Mouse (Mus musculus) macrophage (primary cell): ENCODE data around the gene Nufip2. TPM values are rescaled to one million over a fixed set of nuclear protein-coding genes. Genes with fewer than 3 reads are reported as not detected.
"Not testable (repeated sequence)": the region's sequence is repeated elsewhere in the genome, so short reads cannot be mapped to it uniquely, and the experiment has no call there.

Experiments
- H3K27ac ChIP-seq: fragments of 350-480 bp; formaldehyde crosslinking; 2 replicates; pipeline ENCODE4 v1.9.0; 2021
- H3K36me3 ChIP-seq: fragments of 350-480 bp; formaldehyde crosslinking; 2 replicates; pipeline ENCODE4 v1.9.0; 2021; ENCODE audit errors: inconsistent target
- H3K4me3 ChIP-seq: fragments of 350-480 bp; formaldehyde crosslinking; 2 replicates; pipeline ENCODE4 v1.9.0; 2021; ENCODE audit errors: inconsistent target
- H3K79me2 ChIP-seq: fragments of 350-480 bp; formaldehyde crosslinking; 2 replicates; pipeline ENCODE4 v1.9.0; 2021; ENCODE audit errors: inconsistent target
- WGBS: methylation state at CpG from one replicate; pipeline ENCODE4 v1.1.7; 2026; ENCODE audit warnings: inconsistent platforms; ENCODE audit not compliant: missing documents; 5-methylcytosine and 5-hydroxymethylcytosine counted together
- polyA plus RNA-seq: library from polyadenylated mRNA; stranded (reverse); fragments of 250-400 nt; gene quantifications from 3 replicates; pipeline ENCODE4 v1.2.4, GENCODE M21; 2018; ENCODE audit warnings: inconsistent platforms
- total RNA-seq, 78 experiments: library from RNA; depleted of rRNA; stranded (reverse); fragments of 250-400 nt; gene quantifications; 1 replicate in 9 of 78; 2 replicates in 24 of 78; 3 replicates in 43 of 78; 4 replicates in 2 of 78; pipeline ENCODE4 v1.2.4; 2018; ENCODE audit warnings: inconsistent platforms in 56 of 78

Nufip2 gene
- 100 to 1,000 TPM; 153 to 353 (median 255) TPM for total RNA-seq (2018; cell fraction: chromatin; rRNA removed)
- 10 to 100 TPM; 39.9 to 60.8 (median 50.1) TPM for total RNA-seq (2018; cell fraction: cytosol; rRNA removed)
- total RNA-seq (2018; cell fraction: nucleus; rRNA removed) = 100 to 1,000 TPM; 108 to 257 (median 165) TPM
- 22.9 to 25.7 TPM (median 24.8 TPM) in 3 replicates for polyA plus RNA-seq

DNA sequence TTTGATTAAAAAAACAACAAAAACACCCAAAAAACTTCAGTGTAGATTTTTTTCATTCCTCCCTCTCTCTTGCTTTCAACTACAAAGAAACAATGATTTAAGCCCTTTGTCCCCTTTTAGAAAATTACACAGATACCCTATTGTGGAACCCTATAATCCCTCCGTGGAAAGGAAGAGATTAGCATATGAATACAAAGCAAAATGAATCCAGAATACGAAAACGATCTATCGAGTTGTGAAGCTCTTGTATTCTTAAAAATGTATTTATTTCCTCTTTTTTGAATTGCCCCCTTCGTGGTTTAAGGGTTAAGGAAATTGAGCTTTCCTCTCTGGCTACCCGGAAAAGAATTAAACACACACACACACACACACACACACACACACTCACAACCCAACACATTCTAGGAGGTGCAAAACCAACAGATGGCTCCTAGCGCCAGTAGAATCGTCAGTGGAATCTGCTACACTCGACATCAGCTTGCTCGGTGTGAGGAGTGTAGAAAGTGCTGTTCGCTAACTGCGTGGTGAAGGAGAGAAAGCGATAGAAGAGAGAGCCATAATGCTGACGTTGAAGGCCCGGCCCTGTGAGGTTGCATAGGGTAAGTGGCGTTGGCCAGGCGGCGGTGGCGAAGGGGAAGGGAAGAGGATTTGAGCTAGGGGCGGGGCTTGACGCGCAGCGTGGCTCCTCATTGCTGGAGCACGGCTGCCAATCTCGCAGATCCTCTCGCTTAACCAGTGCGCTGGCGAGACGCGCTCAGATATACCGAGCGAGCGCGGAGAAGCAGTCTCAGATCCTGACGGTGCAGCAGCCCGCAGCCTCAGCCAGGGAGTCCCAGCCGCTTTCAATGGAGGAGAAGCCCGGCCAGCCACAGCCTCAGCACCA is at the start of gene Nufip2:
Nufip2 (plus strand) TSS at position 773 of the 883 bp plus-strand sequence.
- peaks cover 41% of the 10 kb centered on the region for H3K79me2 ChIP-seq
- H3K4me3 ChIP-seq = peak within 1 kb of the TSS; percentile 83
- H3K36me3 ChIP-seq = 0 out of 2 replicates have a peak, but pooled peaks cover 2% of the 10 kb centered on the region
- WGBS = 2% methylated on average over 38 of the region's 38 CpGs
- H3K27ac ChIP-seq = peak within 1 kb of the TSS; percentile 83

DNA sequence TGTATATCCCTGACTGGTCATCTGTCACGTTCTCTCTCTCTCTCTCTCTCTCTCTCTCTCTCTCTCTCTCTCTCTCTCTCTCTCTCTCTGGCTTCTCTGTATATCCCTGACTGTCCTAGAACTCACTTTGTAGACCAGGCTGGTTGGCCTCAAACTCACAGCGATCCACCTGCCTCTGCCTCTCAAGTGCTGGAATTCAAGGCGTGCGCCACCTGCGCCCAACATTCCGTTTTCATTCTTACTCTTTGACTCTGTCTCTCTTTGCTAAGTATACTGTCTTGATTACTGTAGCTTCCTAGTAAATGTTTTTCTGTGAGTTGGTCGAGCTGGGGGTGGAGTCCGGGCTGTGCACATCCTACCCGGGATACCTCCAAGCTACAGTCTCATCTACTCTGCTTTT is 44.6 kb upstream of the Nufip2 start:
- H3K79me2 ChIP-seq = no peaks in the 10 kb centered on the region
- H3K36me3 ChIP-seq = no peaks in the 10 kb centered on the region
- no peak overlapping the region for H3K4me3 ChIP-seq
- H3K27ac ChIP-seq = no peak overlapping the region
- WGBS = 94% methylated on average over 8 of the region's 9 CpGs

DNA sequence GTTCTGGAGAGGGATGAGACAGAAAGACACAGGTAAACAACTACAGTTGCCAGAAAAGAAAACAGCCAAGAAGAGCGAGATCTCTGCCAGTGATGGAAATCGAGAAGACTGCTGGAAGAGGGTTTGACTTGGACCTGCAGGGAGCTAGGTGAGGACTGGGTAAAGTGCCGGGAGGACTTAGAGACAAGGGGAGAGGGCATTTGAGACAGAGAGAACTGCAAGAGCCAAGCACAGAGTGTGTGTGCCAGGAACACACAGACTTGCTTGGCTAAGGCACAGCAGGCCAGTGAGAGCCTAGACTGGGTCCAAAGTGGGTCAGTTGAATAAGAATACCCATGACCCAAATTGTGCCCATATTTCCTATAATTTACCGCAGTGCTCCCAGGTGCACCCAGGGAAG is 40.5 kb upstream of the Nufip2 start:
- Histone ChIP-seq H3K27ac (no peak overlapping the region), H3K4me3 (no peak overlapping the region), H3K36me3 (no peaks in the 10 kb centered on the region), H3K79me2 (no peaks in the 10 kb centered on the region)
- 92% methylated on average over 4 of the region's 4 CpGs for WGBS

DNA sequence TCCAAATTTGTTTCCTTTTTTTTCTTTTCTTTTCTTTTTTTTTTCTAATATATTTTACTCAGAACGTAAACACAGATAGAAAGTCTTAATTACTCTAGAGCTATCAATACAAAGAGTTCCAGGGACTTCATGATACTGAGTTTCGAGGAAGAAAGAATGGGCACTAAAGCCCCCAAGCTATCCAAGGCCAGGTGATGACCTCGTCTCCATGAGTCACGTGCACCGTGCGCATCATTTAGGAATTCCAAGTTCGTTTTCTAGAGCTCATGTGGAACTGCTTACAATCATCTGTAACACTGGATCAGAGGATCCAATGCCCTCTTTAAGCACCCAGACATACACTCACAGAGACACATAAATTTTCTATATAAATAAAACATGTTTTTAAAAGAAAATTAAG is 37.1 kb upstream of the Nufip2 start:
- no peaks in the 10 kb centered on the region for H3K79me2 ChIP-seq
- no peaks in the 10 kb centered on the region for H3K36me3 ChIP-seq
- 89% methylated on average over 7 of the region's 7 CpGs for WGBS
- H3K4me3 ChIP-seq = no peak overlapping the region
- no peak overlapping the region for H3K27ac ChIP-seq

DNA sequence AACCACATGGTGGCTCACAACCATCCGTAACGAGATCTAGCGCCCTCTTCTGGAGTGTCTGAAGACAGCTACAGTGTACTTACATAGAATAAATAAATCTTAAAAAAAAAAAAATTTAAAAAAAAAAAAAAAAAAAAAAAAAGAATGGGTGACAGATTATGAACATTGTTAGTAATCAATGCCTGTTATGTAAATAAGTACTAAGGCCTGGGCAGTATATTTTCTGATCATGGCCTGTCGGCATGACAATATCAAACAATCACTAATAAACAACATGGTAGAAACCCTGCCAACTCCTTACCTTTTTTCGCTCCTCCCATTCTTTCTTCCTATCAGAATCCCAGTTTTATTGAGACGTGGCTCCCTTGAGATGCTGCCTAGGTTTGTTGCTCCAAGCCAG is 33.5 kb upstream of the Nufip2 start:
- no peak overlapping the region for H3K4me3 ChIP-seq
- WGBS = 89% methylated on average over 3 of the region's 6 CpGs
- H3K79me2 ChIP-seq = no peaks in the 10 kb centered on the region
- no peaks in the 10 kb centered on the region for H3K36me3 ChIP-seq
- no peak overlapping the region for H3K27ac ChIP-seq

DNA sequence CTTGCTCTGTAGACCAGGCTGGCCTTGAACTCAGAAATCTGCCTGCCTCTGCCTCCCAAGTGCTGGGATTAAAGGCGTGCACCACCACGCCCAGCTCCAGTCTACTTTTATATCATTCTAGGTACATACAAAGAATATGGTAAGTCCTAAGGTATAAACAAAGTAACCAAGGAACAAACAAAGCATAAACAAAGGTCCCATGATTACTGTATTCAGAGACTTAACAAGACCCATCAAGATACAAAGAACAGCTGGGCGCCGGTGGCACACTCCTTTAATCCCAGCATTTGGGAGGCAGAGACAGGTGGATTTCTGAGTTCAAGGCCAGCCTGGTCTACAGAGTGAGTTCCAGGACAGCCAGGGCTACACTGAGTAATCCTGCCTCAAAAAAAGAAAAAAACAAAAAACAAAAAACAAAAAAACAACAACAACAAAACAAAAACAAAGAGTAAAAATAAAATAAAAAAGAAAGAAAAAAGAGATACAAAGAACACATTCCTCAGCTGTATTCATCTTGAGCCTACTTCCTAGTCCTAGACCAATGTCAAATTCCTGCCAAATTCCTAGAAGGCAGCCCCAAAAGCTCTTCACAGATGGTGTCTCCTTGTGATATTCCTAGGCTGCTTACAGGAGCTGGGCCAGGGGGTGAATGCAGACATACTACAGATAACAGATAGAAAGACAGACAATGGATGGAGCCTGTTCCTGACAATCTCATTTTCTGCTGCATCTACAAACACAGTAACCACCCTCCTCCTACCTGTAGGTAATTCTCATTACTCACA is 32.4 kb upstream of the Nufip2 start:
- not testable (repeated sequence) for H3K79me2 ChIP-seq
- WGBS = 97% methylated on average over 3 of the region's 4 CpGs

DNA sequence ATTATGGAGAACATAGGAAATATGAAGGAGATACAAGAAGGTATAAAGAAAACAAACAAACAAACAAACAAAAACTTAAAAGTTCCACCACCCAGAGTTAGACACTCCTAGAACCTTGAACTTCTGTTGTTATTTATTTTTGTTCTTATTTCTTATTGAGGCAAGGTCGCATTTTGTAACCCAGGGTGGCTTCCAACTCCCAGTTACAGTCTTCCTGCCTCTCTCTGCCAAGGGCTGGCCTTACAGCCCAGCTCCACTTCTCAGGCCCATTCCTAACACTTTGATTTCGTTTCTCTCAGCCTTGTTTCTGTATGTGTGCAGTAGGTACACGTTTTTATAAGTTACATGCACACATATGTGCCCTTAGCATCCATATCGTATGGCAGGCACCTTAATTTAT is 26.0 kb upstream of the Nufip2 start:
- Histone ChIP-seq H3K36me3 (no peaks in the 10 kb centered on the region), H3K4me3 (no peak overlapping the region), H3K27ac (no peak overlapping the region), H3K79me2 (no peaks in the 10 kb centered on the region)
- 87% methylated on average over 4 of the region's 4 CpGs for WGBS

More for the DNA sequence above, 32.4 kb upstream of the Nufip2 start:
- not testable (repeated sequence) for H3K4me3 ChIP-seq, H3K36me3 ChIP-seq, H3K27ac ChIP-seq

DNA sequence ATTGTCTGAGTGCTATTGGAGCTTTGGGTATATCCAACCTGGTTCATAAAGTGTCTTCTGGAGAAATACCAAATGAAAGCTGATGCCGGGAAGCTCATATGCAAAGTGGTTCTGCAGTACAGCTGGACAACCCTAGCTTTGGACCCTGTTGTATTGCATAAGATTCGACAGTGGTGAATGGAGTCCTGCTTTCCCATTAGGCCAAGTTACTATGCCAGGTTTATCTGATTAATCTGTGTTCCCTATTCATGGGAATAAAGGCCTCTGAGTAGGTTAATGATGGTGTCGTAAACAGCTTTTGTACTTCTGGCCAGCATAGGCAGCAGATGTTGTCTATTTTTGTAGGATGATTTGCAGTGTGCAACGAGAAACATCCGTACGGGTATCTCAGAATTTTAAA is 22.3 kb upstream of the Nufip2 start:
- no peak overlapping the region for H3K27ac ChIP-seq
- 91% methylated on average over 6 of the region's 6 CpGs for WGBS
- H3K4me3 ChIP-seq = no peak overlapping the region
- no peaks in the 10 kb centered on the region for H3K79me2 ChIP-seq
- H3K36me3 ChIP-seq = no peaks in the 10 kb centered on the region

DNA sequence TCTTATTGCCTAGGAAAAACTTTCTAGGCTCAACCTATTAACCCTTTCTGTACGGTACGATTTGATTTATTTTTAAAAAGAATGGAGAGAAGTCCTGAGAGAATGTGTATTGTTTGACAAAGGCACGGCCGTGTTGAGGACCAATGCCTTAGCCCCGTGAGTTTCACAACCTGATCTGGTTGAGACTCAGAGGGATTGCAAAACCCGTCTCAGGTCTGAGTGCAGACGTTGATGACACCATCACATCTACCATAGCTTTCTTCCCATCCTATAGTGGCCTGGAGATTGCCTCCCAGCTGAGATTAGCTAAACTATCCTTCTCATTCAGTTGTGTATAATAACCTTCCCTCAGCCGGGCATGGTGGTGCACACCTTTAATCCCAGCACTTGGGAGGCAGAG is 21.9 kb upstream of the Nufip2 start:
- no peak overlapping the region for H3K4me3 ChIP-seq
- H3K36me3 ChIP-seq = no peaks in the 10 kb centered on the region
- H3K79me2 ChIP-seq = no peaks in the 10 kb centered on the region
- WGBS = 71% methylated on average over 8 of the region's 8 CpGs
- H3K27ac ChIP-seq = no peak overlapping the region

DNA sequence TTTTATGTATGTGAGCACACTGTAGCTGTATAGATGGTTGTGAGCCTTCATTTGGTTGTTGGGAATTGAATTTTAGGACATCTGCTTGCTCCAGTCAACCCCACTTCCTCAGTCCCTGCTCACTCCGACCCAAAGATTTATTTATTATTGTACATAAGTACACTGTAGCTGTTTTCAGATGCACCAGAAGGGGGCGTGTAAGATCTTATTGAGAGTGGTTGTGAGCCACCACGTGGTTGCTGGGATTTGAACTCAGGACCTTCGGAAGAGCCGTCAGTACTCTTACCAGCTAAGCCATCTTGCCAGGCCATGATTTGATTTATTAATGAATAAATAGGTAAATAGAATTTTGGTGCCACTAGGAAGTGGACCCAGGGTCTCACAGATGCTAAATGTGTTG is 20.6 kb upstream of the Nufip2 start:
- not testable (repeated sequence) for H3K27ac ChIP-seq, H3K36me3 ChIP-seq, H3K4me3 ChIP-seq, H3K79me2 ChIP-seq
- 82% methylated on average over 5 of the region's 5 CpGs for WGBS

DNA sequence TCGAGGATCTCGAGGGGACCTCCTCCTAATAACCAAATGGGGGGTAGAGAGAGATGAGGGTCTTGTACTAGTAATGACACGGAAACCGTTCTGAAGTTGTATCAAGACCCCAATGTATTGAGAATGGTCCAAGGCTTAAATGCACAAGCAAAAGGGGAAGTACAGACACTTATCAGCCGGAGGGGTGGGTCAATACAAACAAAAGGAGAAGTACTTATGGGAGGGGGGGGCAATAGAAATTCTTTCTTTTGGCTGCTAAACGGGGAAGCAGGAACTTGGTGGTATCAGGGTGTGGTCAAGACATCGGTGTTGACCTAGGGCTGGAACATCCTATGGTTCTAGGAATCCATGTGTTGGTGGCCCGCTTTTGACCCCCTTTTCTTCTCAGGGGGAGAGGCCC is 19.2 kb upstream of the Nufip2 start:
- not testable (repeated sequence) for H3K36me3 ChIP-seq, H3K4me3 ChIP-seq, H3K79me2 ChIP-seq, H3K27ac ChIP-seq
- WGBS = 66% methylated on average over 7 of the region's 8 CpGs

DNA sequence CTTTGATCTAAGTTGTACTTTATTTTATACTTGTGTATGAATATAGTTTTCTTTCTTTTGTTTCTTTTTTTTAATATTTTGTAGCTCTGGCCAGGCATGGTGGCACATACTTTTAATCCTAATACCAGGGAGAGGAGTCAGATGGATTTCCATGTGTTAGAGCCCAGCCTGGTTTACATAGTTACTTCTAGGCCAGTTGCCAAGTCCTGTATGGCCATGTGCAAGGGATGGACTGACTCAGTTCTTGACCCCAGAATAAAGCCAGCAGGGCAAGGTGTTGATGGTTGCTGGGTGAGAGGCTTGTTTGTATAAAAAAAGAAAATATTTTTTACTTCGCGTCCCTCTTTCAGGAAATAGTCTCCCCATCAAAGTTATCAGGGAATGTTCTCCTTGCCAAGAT is 13.2 kb upstream of the Nufip2 start:
- Histone ChIP-seq H3K4me3 (no peak overlapping the region), H3K27ac (no peak overlapping the region), H3K79me2 (no peaks in the 10 kb centered on the region), H3K36me3 (no peaks in the 10 kb centered on the region)
- WGBS = 100% methylated on average over 2 of the region's 2 CpGs

DNA sequence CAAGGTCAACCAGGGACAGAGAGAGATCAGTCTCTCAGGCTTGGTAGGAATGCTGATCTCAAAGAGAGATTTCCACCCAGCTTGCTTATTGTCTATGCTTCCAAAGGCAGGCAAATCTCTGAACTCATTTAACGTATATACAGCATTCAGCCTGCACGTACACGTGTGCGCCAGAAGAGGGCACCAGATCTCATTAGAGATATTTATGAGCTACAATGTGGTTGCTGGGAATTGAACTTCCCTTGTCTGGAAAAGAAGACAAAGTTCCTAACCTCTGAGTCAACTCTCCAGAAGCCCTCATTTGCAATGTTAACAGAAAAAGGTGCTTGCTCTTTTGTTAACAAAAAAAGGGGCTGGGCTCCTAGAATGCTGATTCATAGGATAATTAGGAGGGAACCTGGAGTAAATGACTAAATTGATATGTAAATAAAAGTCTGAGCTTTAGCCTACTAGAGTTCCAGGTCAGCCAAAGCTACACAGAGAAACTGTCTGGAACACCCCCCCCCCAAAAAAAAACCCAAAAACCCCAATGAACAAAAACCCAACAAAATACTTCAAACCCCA is 12.4 kb upstream of the Nufip2 start:
- H3K79me2 ChIP-seq = no peaks in the 10 kb centered on the region
- H3K27ac ChIP-seq = no peak overlapping the region
- no peaks in the 10 kb centered on the region for H3K36me3 ChIP-seq
- WGBS = 93% methylated on average over 4 of the region's 4 CpGs
- no peak overlapping the region for H3K4me3 ChIP-seq

DNA sequence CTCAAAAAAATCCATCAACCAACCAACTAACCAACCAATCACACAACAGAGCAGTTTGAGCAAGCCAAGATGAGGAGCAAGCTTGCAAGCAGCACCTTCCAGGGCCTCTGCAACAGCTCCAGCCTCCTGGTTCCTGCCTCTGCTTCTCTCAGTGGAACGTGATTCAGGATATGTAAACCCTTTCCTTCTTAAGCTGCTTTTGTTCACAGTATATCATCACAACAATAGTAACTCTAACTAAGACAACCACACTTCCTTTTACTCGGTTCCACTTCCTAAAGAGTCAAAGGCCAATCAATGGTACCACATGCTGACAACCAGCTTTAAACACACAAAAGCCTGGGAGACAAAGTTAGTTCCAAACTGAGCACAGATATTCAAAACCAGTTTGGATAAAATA is 5.9 kb upstream of the Nufip2 start:
- H3K4me3 ChIP-seq = no peak overlapping the region
- no peaks in the 10 kb centered on the region for H3K79me2 ChIP-seq
- no peaks in the 10 kb centered on the region for H3K36me3 ChIP-seq
- 6% methylated on average over 2 of the region's 2 CpGs for WGBS
- H3K27ac ChIP-seq = no peak overlapping the region
